Comparison of ENCODE assay signal across 27 mouse cellular contexts in genomic region chr9:98221766-98222165, GRCm38 (mm10).
DNase-seq lines count a peak whose midpoint lies in the region; ATAC-seq lines count a peak whose summit lies in the region.
"Had no signal": no experiment of that assay in that cellular context is flagged by ENCODE, and none has a peak within 500 bp of the region (broad histone marks: within the 10 kb centered on the region; RNA-seq: fewer than 3 reads in every experiment).

No protein-coding gene starts in this region.

- no peaks in the 10 kb centered on the region for H3K9me3 ChIP-seq in forebrain, embryonic 11.5 days (ENCODE audit: control insufficient read depth, low read length)
- H3K9me3 ChIP-seq in forebrain, embryonic 10.5 days: no peaks in the 10 kb centered on the region
- no peaks in the 10 kb centered on the region for H3K9me3 ChIP-seq in forebrain, embryonic 13.5 days (replicated peaks)
- H3K9me3 ChIP-seq: embryonic facial prominence, embryonic 10.5 days; embryonic facial prominence, embryonic 15.5 days; heart, embryonic 13.5 days; hindbrain, embryonic 10.5 days; liver, embryonic 12.5 days; megakaryocyte, embryonic 14.5 days; midbrain, embryonic 13.5 days had no signal

- 12% methylated on average over 1 of the region's 1 CpGs for WGBS in forebrain, embryonic 11.5 days
- WGBS in forebrain, embryonic 10.5 days: 16% methylated on average over 1 of the region's 1 CpGs
- WGBS in forebrain, embryonic 13.5 days: 2% methylated on average over 1 of the region's 1 CpGs

- no peak for DNase-seq in forebrain, embryonic 11.5 days (ENCODE audit: low spot score)
- no peak for DNase-seq in forebrain, embryonic 10.5 days (ENCODE audit: extremely low spot score, low spot score)
- DNase-seq in layer of hippocampus, adult 9-11 months: peak; percentile 12
- no peak for DNase-seq in layer of hippocampus, adult 11-12 months (ENCODE audit: low spot score)
- peak; percentile 6 for DNase-seq in retina, embryonic 14.5 days (ENCODE audit: low spot score)
- no peak for DNase-seq in right cerebral cortex, postnatal 36 days (ENCODE audit: low spot score in 2 of 2)
- DNase-seq: adrenal gland, postnatal 10 days; cerebellum, adult 11 months; cerebellum, adult 9-11 months; gastrocnemius, postnatal 36 days; heart, adult 18-20 months; heart, postnatal 10 days; kidney, adult 9 months; kidney, postnatal 14 days; liver, postnatal 0 days; lung, postnatal 4 days had no signal

- no peaks in the 10 kb centered on the region for H3K36me3 ChIP-seq in forebrain, embryonic 11.5 days (ENCODE audit: control insufficient read depth, insufficient read depth, low read length)
- H3K36me3 ChIP-seq in forebrain, embryonic 10.5 days (replicated peaks): no peaks in the 10 kb centered on the region
- H3K36me3 ChIP-seq in forebrain, embryonic 13.5 days (ENCODE audit: poor library complexity, severe bottlenecking): no peaks in the 10 kb centered on the region
- H3K36me3 ChIP-seq: embryonic facial prominence, embryonic 10.5 days; embryonic facial prominence, embryonic 15.5 days; heart, embryonic 13.5 days; hindbrain, embryonic 10.5 days; liver, embryonic 12.5 days; midbrain, embryonic 13.5 days had no signal

- H3K9ac ChIP-seq in forebrain, embryonic 11.5 days (ENCODE audit: low read length): no peak overlapping the region
- no peak overlapping the region for H3K9ac ChIP-seq in forebrain, embryonic 13.5 days
- H3K9ac ChIP-seq: embryonic facial prominence, embryonic 15.5 days; heart, embryonic 13.5 days; liver, embryonic 12.5 days; liver, postnatal 0 days; midbrain, embryonic 13.5 days had no signal

- no peaks in the 10 kb centered on the region for H3K27me3 ChIP-seq in forebrain, embryonic 11.5 days (ENCODE audit: control insufficient read depth, insufficient read depth, low read length)
- H3K27me3 ChIP-seq in forebrain, embryonic 10.5 days (ENCODE audit: poor library complexity, severe bottlenecking): no peaks in the 10 kb centered on the region
- no peaks in the 10 kb centered on the region for H3K27me3 ChIP-seq in forebrain, embryonic 13.5 days
- H3K27me3 ChIP-seq: embryonic facial prominence, embryonic 15.5 days; heart, embryonic 13.5 days; liver, embryonic 12.5 days; megakaryocyte, embryonic 14.5 days; midbrain, embryonic 13.5 days had no signal

- H3K4me1 ChIP-seq in forebrain, embryonic 11.5 days (replicated peaks; ENCODE audit: control insufficient read depth, insufficient read depth, low read length): no peaks in the 10 kb centered on the region
- no peaks in the 10 kb centered on the region for H3K4me1 ChIP-seq in forebrain, embryonic 10.5 days
- peaks cover 16% of the 10 kb centered on the region for H3K4me1 ChIP-seq in forebrain, embryonic 13.5 days
- H3K4me1 ChIP-seq: embryonic facial prominence, embryonic 15.5 days; heart, embryonic 13.5 days; liver, embryonic 12.5 days; megakaryocyte, embryonic 14.5 days; midbrain, embryonic 13.5 days had no signal

- H3K4me3 ChIP-seq in forebrain, embryonic 11.5 days (ENCODE audit: low read depth, low read length): no peak overlapping the region
- no peak overlapping the region for H3K4me3 ChIP-seq in forebrain, embryonic 10.5 days
- H3K4me3 ChIP-seq in forebrain, embryonic 13.5 days: no peak overlapping the region
- H3K4me3 ChIP-seq: embryonic facial prominence, embryonic 10.5 days; embryonic facial prominence, embryonic 15.5 days; heart, embryonic 13.5 days; hindbrain, embryonic 10.5 days; left cerebral cortex, adult 2 months; liver, embryonic 12.5 days; megakaryocyte, embryonic 14.5 days; midbrain, embryonic 13.5 days had no signal

- ATAC-seq in forebrain, embryonic 11.5 days (replicated peaks; ENCODE audit: low FRiP score): 0 out of 2 replicates have a peak, but pooled peaks have one; percentile 49
- peak; percentile 72 for ATAC-seq in forebrain, embryonic 13.5 days
- ATAC-seq: intestine, postnatal 0 days; liver, embryonic 12.5 days; liver, postnatal 0 days; midbrain, embryonic 13.5 days; Patski had no signal

- H3K27ac ChIP-seq in forebrain, embryonic 11.5 days (ENCODE audit: low read depth, low read length): no peak overlapping the region
- H3K27ac ChIP-seq in forebrain, embryonic 10.5 days: no peak overlapping the region
- 0 out of 2 replicates have a peak overlapping the region, but pooled peaks have one; percentile 45 for H3K27ac ChIP-seq in forebrain, embryonic 13.5 days
- H3K27ac ChIP-seq: embryonic facial prominence, embryonic 10.5 days; embryonic facial prominence, embryonic 15.5 days; heart, embryonic 13.5 days; hindbrain, embryonic 10.5 days; left cerebral cortex, adult 2 months; liver, embryonic 12.5 days; midbrain, embryonic 13.5 days had no signal

- no peak overlapping the region for H3K4me2 ChIP-seq in forebrain, embryonic 11.5 days (ENCODE audit: low read depth, low read length, severe bottlenecking)
- H3K4me2 ChIP-seq in forebrain, embryonic 13.5 days: no peak overlapping the region
- H3K4me2 ChIP-seq: embryonic facial prominence, embryonic 15.5 days; heart, embryonic 13.5 days; liver, embryonic 12.5 days; midbrain, embryonic 13.5 days had no signal

Comparison
In these comparisons a context has a peak if more than half of its experiments do, and no peak if none do; other contexts are left out.
1. DNase-seq: peak in layer of hippocampus, adult 9-11 months (single experiment) and retina, embryonic 14.5 days (single experiment); none in forebrain, embryonic 11.5 days (single experiment), forebrain, embryonic 10.5 days (single experiment), layer of hippocampus, adult 11-12 months (single experiment) and right cerebral cortex, postnatal 36 days (0 of 2).